26 mouse cellular contexts compared by ENCODE assay signal in the genomic region with DNA sequence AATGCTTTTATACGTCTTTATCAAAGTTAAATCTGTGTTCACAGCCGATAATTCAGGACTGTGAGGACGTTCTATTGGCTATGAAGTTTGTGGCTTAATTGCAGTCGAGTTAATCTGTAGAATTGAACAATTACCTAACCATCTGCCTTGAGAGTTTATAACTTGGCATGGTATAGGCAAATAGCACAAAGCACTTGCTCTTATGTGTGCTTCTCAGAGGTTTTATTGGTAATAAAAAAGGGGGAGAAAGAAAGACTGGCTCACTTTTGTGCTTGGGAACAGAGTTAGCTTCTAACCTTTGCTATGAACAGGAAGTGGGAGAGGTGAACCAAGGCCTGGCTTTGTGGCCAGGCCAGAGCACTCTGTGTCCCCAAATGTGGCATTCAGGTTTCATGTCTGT. TPM values are rescaled to one million over a fixed set of nuclear protein-coding genes. Genes with fewer than 3 reads are reported as not detected.
"Had no signal": no experiment of that assay in that cellular context is flagged by ENCODE, and none has a peak within 500 bp of the region (broad histone marks: within the 10 kb centered on the region; RNA-seq: fewer than 3 reads in every experiment).

No protein-coding gene starts in this region.

- ATAC-seq: inflammation-experienced regulatory T-cells, adult 6 months; liver, embryonic 12.5 days; midbrain, embryonic 15.5 days had no signal

- H3K9ac ChIP-seq: kidney, embryonic 15.5 days; liver, embryonic 12.5 days; liver, embryonic 15.5 days; lung, embryonic 15.5 days; midbrain, embryonic 12.5 days; midbrain, embryonic 15.5 days; neural tube, embryonic 12.5 days; neural tube, embryonic 15.5 days had no signal

- H3K27ac ChIP-seq: kidney, embryonic 15.5 days; left cerebral cortex, adult 2 months; liver, embryonic 12.5 days; liver, embryonic 15.5 days; lung, embryonic 15.5 days; macrophage; midbrain, embryonic 12.5 days; midbrain, embryonic 15.5 days; neural tube, embryonic 12.5 days; neural tube, embryonic 15.5 days; stomach, postnatal 0 days had no signal

- H3K4me3 ChIP-seq: kidney, embryonic 15.5 days; left cerebral cortex, adult 2 months; liver, embryonic 12.5 days; liver, embryonic 15.5 days; lung, embryonic 15.5 days; midbrain, embryonic 12.5 days; midbrain, embryonic 15.5 days; neural tube, embryonic 12.5 days; neural tube, embryonic 15.5 days had no signal

- H3K4me1 ChIP-seq: liver, embryonic 12.5 days; liver, embryonic 15.5 days; lung, embryonic 15.5 days; midbrain, embryonic 12.5 days; midbrain, embryonic 15.5 days; neural tube, embryonic 12.5 days; neural tube, embryonic 15.5 days had no signal

- H3K27me3 ChIP-seq: kidney, embryonic 15.5 days; liver, embryonic 12.5 days; liver, embryonic 15.5 days; lung, embryonic 15.5 days; midbrain, embryonic 12.5 days; midbrain, embryonic 15.5 days; neural tube, embryonic 12.5 days; neural tube, embryonic 15.5 days had no signal

- DNase-seq: kidney, adult 8-10 months; kidney, postnatal 10 days; kidney, postnatal 36 days; layer of hippocampus, adult 9-11 months; layer of hippocampus, postnatal 36 days; left cerebral cortex, postnatal 4 days; liver; lung, adult 18-20 months; right cerebral cortex, adult 18-20 months; right cerebral cortex, postnatal 14 days; thymus, adult 2 months; thymus, postnatal 14 days; thymus, postnatal 4 days had no signal

- H3K36me3 ChIP-seq: kidney, embryonic 15.5 days; liver, embryonic 12.5 days; liver, embryonic 15.5 days; lung, embryonic 15.5 days; midbrain, embryonic 12.5 days; midbrain, embryonic 15.5 days; neural tube, embryonic 12.5 days; neural tube, embryonic 15.5 days had no signal

- H3K4me2 ChIP-seq: kidney, embryonic 15.5 days; liver, embryonic 12.5 days; liver, embryonic 15.5 days; lung, embryonic 15.5 days; midbrain, embryonic 12.5 days; midbrain, embryonic 15.5 days; neural tube, embryonic 12.5 days; neural tube, embryonic 15.5 days had no signal

- H3K9me3 ChIP-seq: kidney, embryonic 15.5 days; liver, embryonic 12.5 days; liver, embryonic 15.5 days; lung, embryonic 15.5 days; midbrain, embryonic 12.5 days; midbrain, embryonic 15.5 days; neural tube, embryonic 12.5 days; neural tube, embryonic 15.5 days had no signal

RNA-seq across cellular contexts. Expression of gene Pde3a, which starts 53.8 kb away (rescaled TPM):
- total RNA-seq: megakaryocyte, adult 5-6 weeks had no signal
- polyA plus RNA-seq: inflammation-experienced regulatory T-cells, adult 6 months had no signal
